Mouse (Mus musculus) frontal cortex, adult 2 months (tissue): ENCODE results near the gene Phf12. TPM values are rescaled to one million over a fixed set of nuclear protein-coding genes. Genes with fewer than 3 reads are reported as not detected.

Source experiments
- DNase-seq, 2 experiments: peaks; one replicate each; pipeline ENCODE4 v3.0.0; 2022; ENCODE audit warnings: low spot score in 1 of 2; ENCODE audit errors: extremely low spot score in 1 of 2
- polyA plus RNA-seq: library from polyadenylated mRNA; depleted of rRNA; stranded (reverse); fragments of >200 nt; gene quantifications from 2 replicates; pipeline ENCODE4 v1.2.3, GENCODE M21; 2012; rRNA removed

Gene Phf12
- polyA plus RNA-seq, 1 experiment = 45.3 TPM

GRCm38 (mm10) chr11:78069646-78070045 lies 87.1 kb downstream of the Phf12 start:
- DNase-seq = no peak

GRCm38 (mm10) chr11:78071938-78072337 lies 89.4 kb downstream of the Phf12 start:
- DNase-seq = no peak

GRCm38 (mm10) chr11:78072425-78073130 lies 90.0 kb downstream of the Phf12 start:
- no peak for DNase-seq

- DNase-seq = no peak
Observed at GRCm38 (mm10) chr11:78073577-78074276, 91.2 kb downstream of the Phf12 start.

GRCm38 (mm10) chr11:78074277-78074652 lies 91.7 kb downstream of the Phf12 start:
- DNase-seq = no peak

GRCm38 (mm10) chr11:78074666-78075065 lies 92.1 kb downstream of the Phf12 start:
- DNase-seq = no peak

Other genes starting within 250 kb of the Phf12 start
- gene Myo18a, start 219.5 kb upstream of the Phf12 start, polyA plus RNA-seq = 67.7 and 73.8 TPM in 2 replicates
- gene Gm10277, start 195.0 kb upstream of the Phf12 start, polyA plus RNA-seq = not detected in 2 replicates
- 7.0 and 8.6 TPM in 2 replicates for gene Pipox, start 88.7 kb upstream of the Phf12 start, polyA plus RNA-seq
- 169 and 190 TPM in 2 replicates for gene Sez6, start 52.0 kb upstream of the Phf12 start, polyA plus RNA-seq
- 8.8 and 11.5 TPM in 2 replicates for gene Dhrs13, start 49.5 kb downstream of the Phf12 start, polyA plus RNA-seq
- 134 and 136 TPM in 2 replicates for gene Flot2, start 55.2 kb downstream of the Phf12 start, polyA plus RNA-seq
- 26.7 and 28.4 TPM in 2 replicates for gene Eral1, start 97.6 kb downstream of the Phf12 start, polyA plus RNA-seq
- gene Fam222b, start 111.9 kb downstream of the Phf12 start, polyA plus RNA-seq = 22.9 and 27.1 TPM in 2 replicates
- gene Traf4, start 182.8 kb downstream of the Phf12 start, polyA plus RNA-seq = 21.3 and 22.0 TPM in 2 replicates
- 5.7 and 7.1 TPM in 2 replicates for gene Nek8, start 193.9 kb downstream of the Phf12 start, polyA plus RNA-seq
- gene Tlcd1, start 194.0 kb downstream of the Phf12 start, polyA plus RNA-seq = 74.4 and 74.7 TPM in 2 replicates
- gene Rpl23a, start 200.8 kb downstream of the Phf12 start, polyA plus RNA-seq = 1,050 and 1,099 TPM in 2 replicates
- gene Rab34, start 205.7 kb downstream of the Phf12 start, polyA plus RNA-seq = 62.3 and 68.1 TPM in 2 replicates
- gene Proca1, start 210.6 kb downstream of the Phf12 start, polyA plus RNA-seq = 6.9 and 7.8 TPM in 2 replicates